Mouse (Mus musculus) kidney, postnatal 14 days (tissue): ENCODE data around the gene Tmem268.

Experiments
- DNase-seq: peaks from one replicate; pipeline ENCODE4 v3.0.0; 2022; ENCODE audit warnings: mixed read lengths

Gene Tmem268

GRCm38 (mm10) chr4:63556665-63557064 lies 1.9 kb upstream of the Tmem268 start:
- DNase-seq: no peak

GRCm38 (mm10) chr4:63557124-63558059 lies 1.2 kb upstream of the Tmem268 start:
- peak; percentile 44 for DNase-seq

GRCm38 (mm10) chr4:63559127-63559697 lies 631 bp downstream of the Tmem268 start:
- no peak for DNase-seq

- no peak for DNase-seq
Observed at GRCm38 (mm10) chr4:63560079-63560478, 1.5 kb downstream of the Tmem268 start.

GRCm38 (mm10) chr4:63561861-63562675 lies 3.5 kb downstream of the Tmem268 start:
- peak; percentile 39 for DNase-seq

- DNase-seq: no peak
Observed at GRCm38 (mm10) chr4:63562742-63563141, 4.2 kb downstream of the Tmem268 start.

- no peak for DNase-seq
Observed at GRCm38 (mm10) chr4:63567712-63568390, 9.3 kb downstream of the Tmem268 start.

GRCm38 (mm10) chr4:63569322-63569721 lies 10.7 kb downstream of the Tmem268 start:
- no peak for DNase-seq

GRCm38 (mm10) chr4:63570208-63570781 lies 11.7 kb downstream of the Tmem268 start:
- no peak for DNase-seq

- DNase-seq: no peak
Observed at GRCm38 (mm10) chr4:63572621-63573020, 14.0 kb downstream of the Tmem268 start.

- no peak for DNase-seq
Observed at GRCm38 (mm10) chr4:63579649-63580048, 21.1 kb downstream of the Tmem268 start.

- DNase-seq: no peak
Observed at GRCm38 (mm10) chr4:63580078-63580477, 21.5 kb downstream of the Tmem268 start.

GRCm38 (mm10) chr4:63582580-63582979 lies 24.0 kb downstream of the Tmem268 start:
- no peak for DNase-seq

GRCm38 (mm10) chr4:63585216-63585615 lies 26.6 kb downstream of the Tmem268 start:
- DNase-seq: no peak

GRCm38 (mm10) chr4:63586240-63586639 lies 27.7 kb downstream of the Tmem268 start:
- no peak for DNase-seq

GRCm38 (mm10) chr4:63589987-63590386 lies 31.4 kb downstream of the Tmem268 start:
- DNase-seq: no peak

- no peak for DNase-seq
Observed at GRCm38 (mm10) chr4:63590538-63590937, 32.0 kb downstream of the Tmem268 start.

GRCm38 (mm10) chr4:63594459-63595110 lies 36.0 kb downstream of the Tmem268 start:
- DNase-seq: peak; percentile 27

- DNase-seq: no peak
Observed at GRCm38 (mm10) chr4:63595259-63595658, 36.7 kb downstream of the Tmem268 start.

GRCm38 (mm10) chr4:63596010-63596409 lies 37.4 kb downstream of the Tmem268 start:
- DNase-seq: no peak

- peak; percentile 43 for DNase-seq
Observed at GRCm38 (mm10) chr4:63600786-63601185, 42.2 kb downstream of the Tmem268 start.

- no peak for DNase-seq
Observed at GRCm38 (mm10) chr4:63601263-63601662, 42.7 kb downstream of the Tmem268 start.
